Mouse (Mus musculus): ENCODE data around the gene Ttll11.

Gene Ttll11

GRCm38 (mm10) chr2:35767834-35768537 is 211.7 kb downstream of the Ttll11 start:
- no peak for TF ChIP-seq GATA4 (IDR thresholded peaks at IDR 0.05; ENCODE audit: insufficient replicate concordance, low read length)

GRCm38 (mm10) chr2:35764328-35764727 is 215.4 kb downstream of the Ttll11 start:
- TF ChIP-seq GATA4 (IDR thresholded peaks at IDR 0.05; ENCODE audit: insufficient replicate concordance, low read length) = no peak

- no peak for TF ChIP-seq GATA4 (IDR thresholded peaks at IDR 0.05; ENCODE audit: insufficient replicate concordance, low read length)
Measured at GRCm38 (mm10) chr2:35763818-35764217, 215.9 kb downstream of the Ttll11 start.

GRCm38 (mm10) chr2:35761458-35761857 is 218.3 kb downstream of the Ttll11 start:
- no peak for TF ChIP-seq GATA4 (IDR thresholded peaks at IDR 0.05; ENCODE audit: insufficient replicate concordance, low read length)

- no peak for TF ChIP-seq GATA4 (IDR thresholded peaks at IDR 0.05; ENCODE audit: insufficient replicate concordance, low read length)
Measured at GRCm38 (mm10) chr2:35760867-35761266, 218.8 kb downstream of the Ttll11 start.

GRCm38 (mm10) chr2:35760352-35760751 is 219.4 kb downstream of the Ttll11 start:
- TF ChIP-seq GATA4 (IDR thresholded peaks at IDR 0.05; ENCODE audit: insufficient replicate concordance, low read length) = no peak

GRCm38 (mm10) chr2:35756467-35756866 is 223.2 kb downstream of the Ttll11 start:
- TF ChIP-seq GATA4 (IDR thresholded peaks at IDR 0.05; ENCODE audit: insufficient replicate concordance, low read length) = no peak

- no peak for TF ChIP-seq GATA4 (IDR thresholded peaks at IDR 0.05; ENCODE audit: insufficient replicate concordance, low read length)
Measured at GRCm38 (mm10) chr2:35751781-35752505, 227.8 kb downstream of the Ttll11 start.

- no peak for TF ChIP-seq GATA4 (IDR thresholded peaks at IDR 0.05; ENCODE audit: insufficient replicate concordance, low read length)
Measured at GRCm38 (mm10) chr2:35750533-35751141, 229.1 kb downstream of the Ttll11 start.

GRCm38 (mm10) chr2:35747371-35748035 is 232.2 kb downstream of the Ttll11 start:
- TF ChIP-seq GATA4 (IDR thresholded peaks at IDR 0.05; ENCODE audit: insufficient replicate concordance, low read length) = no peak

GRCm38 (mm10) chr2:35746638-35747037 is 233.1 kb downstream of the Ttll11 start:
- TF ChIP-seq GATA4 (IDR thresholded peaks at IDR 0.05; ENCODE audit: insufficient replicate concordance, low read length) = no peak

GRCm38 (mm10) chr2:35745876-35746275 is 233.8 kb downstream of the Ttll11 start:
- no peak for TF ChIP-seq GATA4 (IDR thresholded peaks at IDR 0.05; ENCODE audit: insufficient replicate concordance, low read length)

- no peak for TF ChIP-seq GATA4 (IDR thresholded peaks at IDR 0.05; ENCODE audit: insufficient replicate concordance, low read length)
Measured at GRCm38 (mm10) chr2:35739669-35740254, 240.0 kb downstream of the Ttll11 start.

GRCm38 (mm10) chr2:35737467-35738027 is 242.2 kb downstream of the Ttll11 start:
- no peak for TF ChIP-seq GATA4 (IDR thresholded peaks at IDR 0.05; ENCODE audit: insufficient replicate concordance, low read length)

- no peak for TF ChIP-seq GATA4 (IDR thresholded peaks at IDR 0.05; ENCODE audit: insufficient replicate concordance, low read length)
Measured at GRCm38 (mm10) chr2:35736061-35736460, 243.7 kb downstream of the Ttll11 start.

Measured in liver, adult (tissue).